Mouse (Mus musculus) CH12.LX (cell line): ENCODE measurements around the gene Lypd6.

ENCODE experiments used
- CTCF ChIP-seq, 2 experiments: IDR thresholded peaks in 1 of 2; conservative IDR thresholded peaks in 1 of 2; 2 replicates each; pipeline ENCODE4 v1.5.1; 2011 to 2012; ENCODE audit warnings: low read depth in 2 of 2, low read length in 2 of 2, improper control_type of control experiment in 1 of 2, inconsistent platforms in 1 of 2, mild to moderate bottlenecking in 1 of 2, moderate library complexity in 1 of 2
- EP300 ChIP-seq: IDR thresholded peaks from 2 replicates; pipeline ENCODE4 v1.6.1; 2011; ENCODE audit warnings: low read length, improper control_type of control experiment
- GABPA ChIP-seq: IDR thresholded peaks from 2 replicates; pipeline ENCODE4 v1.6.1; 2012; ENCODE audit warnings: low read depth, low read length, improper control_type of control experiment, inconsistent platforms; ENCODE audit not compliant: insufficient replicate concordance
- MYC ChIP-seq: IDR thresholded peaks from 2 replicates; pipeline ENCODE4 v1.6.1; 2011; ENCODE audit warnings: low read depth, mild to moderate bottlenecking, improper control_type of control experiment, low read length
- POLR2A ChIP-seq: IDR thresholded peaks from 2 replicates; pipeline ENCODE4 v1.6.1; 2011; ENCODE audit warnings: low read depth, mild to moderate bottlenecking, improper control_type of control experiment, low read length
- TBP ChIP-seq: conservative IDR thresholded peaks from 2 replicates; pipeline ENCODE4 v1.6.1; 2011; ENCODE audit warnings: low read depth, low read length, improper control_type of control experiment
- TCF12 ChIP-seq: IDR thresholded peaks from 2 replicates; pipeline ENCODE4 v1.6.1; 2014; ENCODE audit warnings: low read depth, mild to moderate bottlenecking, inconsistent platforms, low read length, improper control_type of control experiment
- ZMIZ1 ChIP-seq: IDR thresholded peaks from 2 replicates; pipeline ENCODE4 v1.6.1; 2012; ENCODE audit warnings: low read depth, mild to moderate bottlenecking, inconsistent platforms, low read length, improper control_type of control experiment

DNA sequence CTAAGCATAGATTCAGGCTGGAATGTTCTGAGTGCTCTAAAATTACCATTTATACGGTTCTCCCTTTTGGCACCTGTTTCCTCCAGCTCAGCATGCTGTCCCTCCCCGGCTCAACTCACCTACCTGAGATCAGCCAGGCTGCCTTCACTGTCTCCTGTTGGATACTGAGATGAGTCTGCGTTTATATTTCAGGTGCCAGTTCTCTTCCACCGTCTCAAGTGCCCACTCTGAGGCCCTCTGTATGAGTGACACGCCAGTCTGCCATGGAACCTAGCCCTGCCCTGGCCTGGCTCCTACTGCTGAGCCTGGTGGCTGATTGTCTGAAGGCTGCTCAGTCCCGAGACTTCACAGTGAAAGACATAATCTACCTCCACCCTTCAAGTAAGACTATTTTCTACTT lies 99.0 kb downstream of the Lypd6 start:
- TF ChIP-seq GABPA: no peak
- TF ChIP-seq POLR2A: no peak
- no peak for TF ChIP-seq CTCF (conservative IDR thresholded peaks at IDR 0.05 in 1 of 2, IDR thresholded peaks at IDR 0.05 in 1 of 2; ENCODE audit: low read depth in 2 of 2, low read length in 2 of 2)
- no peak for TF ChIP-seq TCF12
- no peak for TF ChIP-seq EP300
- TF ChIP-seq MYC: no peak
- TF ChIP-seq ZMIZ1: no peak
- TF ChIP-seq TBP: no peak
